Mouse (Mus musculus): ENCODE measurements around the gene E2f4. TPM values are rescaled to one million over a fixed set of nuclear protein-coding genes. Genes with fewer than 3 reads are reported as not detected.
"Not testable (repeated sequence)": the region's sequence is repeated elsewhere in the genome, so short reads cannot be mapped to it uniquely, and the experiment has no call there.

Gene E2f4
- polyA plus RNA-seq, 1 experiment from 2014 or later: 37.3 TPM

- Histone ChIP-seq H3K27ac (ENCODE audit: low read depth, low read length) (peak overlapping the region; percentile 88), H3K36me3 (ENCODE audit: control insufficient read depth, insufficient read depth, low read length) (peaks cover 3% of the 10 kb centered on the region; the same call in 1 of the 2 replicates), H3K27me3 (replicated peaks; ENCODE audit: control insufficient read depth, insufficient read depth, low read length) (no peaks in the 10 kb centered on the region), H3K9me3 (ENCODE audit: control insufficient read depth, low read length) (no peaks in the 10 kb centered on the region), H3K4me1 (ENCODE audit: control insufficient read depth, insufficient read depth, low read depth, low read length) (peaks cover 37% of the 10 kb centered on the region), H3K4me3 (ENCODE audit: low read length) (peak overlapping the region; percentile 49), H3K4me2 (ENCODE audit: low read length) (peak overlapping the region; percentile 74), H3K9ac (ENCODE audit: low read depth, low read length) (peak overlapping the region; percentile 63)
- under 1% methylated on average over 53 of the region's 53 CpGs for WGBS
- peak; percentile 91 for ATAC-seq
Observed at GRCm38 (mm10) chr8:105288958-105289732, 8.3 kb upstream of the E2f4 start.

- Histone ChIP-seq H3K9me3 (ENCODE audit: control insufficient read depth, low read length) (no peaks in the 10 kb centered on the region), H3K4me1 (ENCODE audit: control insufficient read depth, insufficient read depth, low read depth, low read length) (peaks cover 37% of the 10 kb centered on the region), H3K4me3 (ENCODE audit: low read length) (peak within 1 kb of the TSS; percentile 49), H3K27me3 (replicated peaks; ENCODE audit: control insufficient read depth, insufficient read depth, low read length) (no peaks in the 10 kb centered on the region), H3K27ac (ENCODE audit: low read depth, low read length) (peak within 1 kb of the TSS; percentile 88), H3K9ac (ENCODE audit: low read depth, low read length) (peak within 1 kb of the TSS; percentile 63), H3K4me2 (ENCODE audit: low read length) (peak within 1 kb of the TSS; percentile 74), H3K36me3 (ENCODE audit: control insufficient read depth, insufficient read depth, low read length) (0 out of 2 replicates have a peak, but pooled peaks cover 3% of the 10 kb centered on the region)
- peak; percentile 10 for ATAC-seq
- 3% methylated on average over 43 of the region's 43 CpGs for WGBS
Observed at GRCm38 (mm10) chr8:105289805-105290460, 7.5 kb upstream of the E2f4 start, which contains the start of gene 4931428F04Rik. TSS of gene 4931428F04Rik (minus strand) at chr8:105289864.

- no peak for ATAC-seq
- Histone ChIP-seq H3K9ac (ENCODE audit: low read depth, low read length) (peak overlapping the region; percentile 39; the same call in 1 of the 2 replicates), H3K4me3 (ENCODE audit: low read length) (peak overlapping the region; percentile 49), H3K27ac (ENCODE audit: low read depth, low read length) (no peak overlapping the region), H3K9me3 (ENCODE audit: control insufficient read depth, low read length) (no peaks in the 10 kb centered on the region), H3K4me1 (ENCODE audit: control insufficient read depth, insufficient read depth, low read depth, low read length) (peaks cover 32% of the 10 kb centered on the region), H3K27me3 (replicated peaks; ENCODE audit: control insufficient read depth, insufficient read depth, low read length) (no peaks in the 10 kb centered on the region), H3K4me2 (ENCODE audit: low read length) (peak overlapping the region; percentile 74), H3K36me3 (ENCODE audit: control insufficient read depth, insufficient read depth, low read length) (no peaks in the 10 kb centered on the region)
- 6% methylated on average over 31 of the region's 31 CpGs for WGBS
Observed at GRCm38 (mm10) chr8:105290554-105291314, 6.7 kb upstream of the E2f4 start.

GRCm38 (mm10) chr8:105291364-105291763, 6.1 kb upstream of the E2f4 start:
- not testable (repeated sequence) for H3K36me3 ChIP-seq (ENCODE audit: control insufficient read depth, insufficient read depth, low read length); H3K27ac ChIP-seq (ENCODE audit: low read depth, low read length); H3K4me2 ChIP-seq (ENCODE audit: low read length); H3K9ac ChIP-seq (ENCODE audit: low read depth, low read length); H3K27me3 ChIP-seq (replicated peaks; ENCODE audit: control insufficient read depth, insufficient read depth, low read length); ATAC-seq; H3K4me3 ChIP-seq (ENCODE audit: low read length); H3K9me3 ChIP-seq (ENCODE audit: control insufficient read depth, low read length)
- whole genome bisulfite sequencing: 89% methylated on average over 8 of the region's 8 CpGs
- peaks cover 26% of the 10 kb centered on the region for H3K4me1 ChIP-seq (ENCODE audit: control insufficient read depth, insufficient read depth, low read depth, low read length)

- H3K4me3 ChIP-seq (ENCODE audit: low read length); ATAC-seq; H3K27ac ChIP-seq (ENCODE audit: low read depth, low read length); H3K9ac ChIP-seq (ENCODE audit: low read depth, low read length); H3K9me3 ChIP-seq (ENCODE audit: control insufficient read depth, low read length); H3K4me2 ChIP-seq (ENCODE audit: low read length); H3K27me3 ChIP-seq (replicated peaks; ENCODE audit: control insufficient read depth, insufficient read depth, low read length); H3K36me3 ChIP-seq (ENCODE audit: control insufficient read depth, insufficient read depth, low read length): not testable (repeated sequence)
- H3K4me1 ChIP-seq (ENCODE audit: control insufficient read depth, insufficient read depth, low read depth, low read length): peaks cover 22% of the 10 kb centered on the region
- 73% methylated on average over 3 of the region's 3 CpGs for WGBS
Observed at GRCm38 (mm10) chr8:105291802-105292201, 5.7 kb upstream of the E2f4 start.

GRCm38 (mm10) chr8:105292471-105292870, 5.0 kb upstream of the E2f4 start:
- Histone ChIP-seq H3K9me3 (ENCODE audit: control insufficient read depth, low read length) (no peaks in the 10 kb centered on the region), H3K9ac (ENCODE audit: low read depth, low read length) (no peak overlapping the region), H3K4me3 (ENCODE audit: low read length) (no peak overlapping the region), H3K36me3 (ENCODE audit: control insufficient read depth, insufficient read depth, low read length) (no peaks in the 10 kb centered on the region), H3K27me3 (replicated peaks; ENCODE audit: control insufficient read depth, insufficient read depth, low read length) (no peaks in the 10 kb centered on the region), H3K27ac (ENCODE audit: low read depth, low read length) (no peak overlapping the region), H3K4me2 (ENCODE audit: low read length) (no peak overlapping the region), H3K4me1 (ENCODE audit: control insufficient read depth, insufficient read depth, low read depth, low read length) (peaks cover 18% of the 10 kb centered on the region)
- no peak for ATAC-seq
- WGBS: 81% methylated on average over 7 of the region's 7 CpGs

- no peak overlapping the region for H3K4me3 ChIP-seq (ENCODE audit: low read length)
- peaks cover 20% of the 10 kb centered on the region for H3K4me1 ChIP-seq (ENCODE audit: control insufficient read depth, insufficient read depth, low read depth, low read length)
- no peak for ATAC-seq
- no peak overlapping the region for H3K27ac ChIP-seq (ENCODE audit: low read depth, low read length)
- no peak overlapping the region for H3K9ac ChIP-seq (ENCODE audit: low read depth, low read length)
- H3K36me3 ChIP-seq (ENCODE audit: control insufficient read depth, insufficient read depth, low read length): no peaks in the 10 kb centered on the region
- no peak overlapping the region for H3K4me2 ChIP-seq (ENCODE audit: low read length)
- 59% methylated on average over 18 of the region's 19 CpGs for WGBS
- H3K27me3 ChIP-seq (replicated peaks; ENCODE audit: control insufficient read depth, insufficient read depth, low read length): no peaks in the 10 kb centered on the region
- H3K9me3 ChIP-seq (ENCODE audit: control insufficient read depth, low read length): no peaks in the 10 kb centered on the region
Observed at GRCm38 (mm10) chr8:105293405-105293804, 4.1 kb upstream of the E2f4 start.

GRCm38 (mm10) chr8:105294776-105295175, 2.7 kb upstream of the E2f4 start:
- no peak overlapping the region for H3K9ac ChIP-seq (ENCODE audit: low read depth, low read length)
- peaks cover 26% of the 10 kb centered on the region for H3K4me1 ChIP-seq (ENCODE audit: control insufficient read depth, insufficient read depth, low read depth, low read length)
- WGBS: 74% methylated on average over 9 of the region's 9 CpGs
- H3K4me2 ChIP-seq (ENCODE audit: low read length): no peak overlapping the region
- no peak for ATAC-seq
- H3K9me3 ChIP-seq (ENCODE audit: control insufficient read depth, low read length): no peaks in the 10 kb centered on the region
- 0 out of 2 replicates have a peak, but pooled peaks cover 3% of the 10 kb centered on the region for H3K36me3 ChIP-seq (ENCODE audit: control insufficient read depth, insufficient read depth, low read length)
- H3K27ac ChIP-seq (ENCODE audit: low read depth, low read length): no peak overlapping the region
- H3K27me3 ChIP-seq (replicated peaks; ENCODE audit: control insufficient read depth, insufficient read depth, low read length): no peaks in the 10 kb centered on the region
- H3K4me3 ChIP-seq (ENCODE audit: low read length): no peak overlapping the region

- H3K27ac ChIP-seq (ENCODE audit: low read depth, low read length): no peak overlapping the region
- no peak overlapping the region for H3K4me3 ChIP-seq (ENCODE audit: low read length)
- 71% methylated on average over 11 of the region's 11 CpGs for WGBS
- H3K9me3 ChIP-seq (ENCODE audit: control insufficient read depth, low read length): no peaks in the 10 kb centered on the region
- H3K27me3 ChIP-seq (replicated peaks; ENCODE audit: control insufficient read depth, insufficient read depth, low read length): no peaks in the 10 kb centered on the region
- peaks cover 22% of the 10 kb centered on the region for H3K4me1 ChIP-seq (ENCODE audit: control insufficient read depth, insufficient read depth, low read depth, low read length)
- H3K9ac ChIP-seq (ENCODE audit: low read depth, low read length): no peak overlapping the region
- ATAC-seq: no peak
- H3K4me2 ChIP-seq (ENCODE audit: low read length): no peak overlapping the region
- peaks cover 7% of the 10 kb centered on the region; the same call in 1 of the 2 replicates for H3K36me3 ChIP-seq (ENCODE audit: control insufficient read depth, insufficient read depth, low read length)
Observed at GRCm38 (mm10) chr8:105295256-105295655, 2.2 kb upstream of the E2f4 start.

Measured in hindbrain, embryonic 16.5 days (tissue).